Mouse (Mus musculus) midbrain, embryonic 13.5 days (tissue): Measurements from ENCODE around the gene Zfp280c. TPM values are rescaled to one million over a fixed set of nuclear protein-coding genes. Genes with fewer than 3 reads are reported as not detected.

Experiments
- microRNA-seq: library from miRNA; unstranded; fragments of <30 nt; microRNA quantifications from one replicate; pipeline ENCODE4, GENCODE M21; 2016
- polyA plus RNA-seq: library from polyadenylated mRNA; unstranded; fragments of >200 nt; fragmentation: Nextera tagmentation; extraction: Ambion mirVana; gene quantifications from 2 replicates; pipeline ENCODE4 v1.2.1, GENCODE M21; 2015

Zfp280c gene
- polyA plus RNA-seq, 1 experiment from 2014 or later: 12.4 TPM

Small RNAs within 50 kb of the gene (microRNA-seq; reads per million reads assigned to microRNA genes)
- not detected for gene Gm27828

Other genes with a start within 250 kb of the Zfp280c start
- 0.46 and 0.77 TPM in 2 replicates for gene Elf4, start 131.4 kb downstream of the Zfp280c start, polyA plus RNA-seq
- gene Aifm1, start 80.9 kb downstream of the Zfp280c start, polyA plus RNA-seq: 45.3 and 46.3 TPM in 2 replicates
- 74.5 and 83.7 TPM in 2 replicates for gene Rab33a, start 75.2 kb downstream of the Zfp280c start, polyA plus RNA-seq
- 40.2 and 43.9 TPM in 2 replicates for gene Slc25a14, start 28.9 kb upstream of the Zfp280c start, polyA plus RNA-seq
- gene Gpr119, start 80.0 kb upstream of the Zfp280c start, polyA plus RNA-seq: not detected in 2 replicates
- 25.1 and 25.2 TPM in 2 replicates for gene Rbmx2, start 100.5 kb upstream of the Zfp280c start, polyA plus RNA-seq